Mouse (Mus musculus): ENCODE data around the gene Exoc3. TPM values are rescaled to one million over a fixed set of nuclear protein-coding genes. Genes with fewer than 3 reads are reported as not detected.

Exoc3 gene
- polyA plus RNA-seq, 2 experiments: 10.4 to 31.0 TPM

GRCm38 (mm10) chr13:74122632-74123031 is 85.9 kb downstream of the Exoc3 start:
- Histone ChIP-seq H3K27ac (no peak overlapping the region), H3K4me2 (ENCODE audit: low read depth) (no peak overlapping the region), H3K27me3 (ENCODE audit: control insufficient read depth, insufficient read depth, low read length) (peaks cover 28% of the 10 kb centered on the region), H3K36me3 (replicated peaks; ENCODE audit: control insufficient read depth, insufficient read depth, low read depth) (no peaks in the 10 kb centered on the region), H3K4me1 (replicated peaks; ENCODE audit: control insufficient read depth in 2 of 2, insufficient read depth in 2 of 2, low read length in 1 of 2) (no peaks in the 10 kb centered on the region), H3K9me3 (ENCODE audit: control insufficient read depth, low read length) (no peaks in the 10 kb centered on the region), H3K9ac (replicated peaks) (no peak overlapping the region), H3K4me3 (ENCODE audit: insufficient read depth in 1 of 2, low read depth in 2 of 2, low read length in 2 of 2) (no peak overlapping the region)
- ATAC-seq (ENCODE audit: insufficient read depth) (no peak), DNase-seq (ENCODE audit: low read depth in 3 of 3, low spot score in 3 of 3) (no peak)
- 58% methylated on average over 3 of the region's 3 CpGs for WGBS (ENCODE audit: insufficient replicate concordance)
- TF ChIP-seq CTCF (IDR thresholded peaks at IDR 0.05; ENCODE audit: low read depth): no peak
- no peak for TF ChIP-seq EP300 (IDR thresholded peaks at IDR 0.05; ENCODE audit: low read depth)

DNA sequence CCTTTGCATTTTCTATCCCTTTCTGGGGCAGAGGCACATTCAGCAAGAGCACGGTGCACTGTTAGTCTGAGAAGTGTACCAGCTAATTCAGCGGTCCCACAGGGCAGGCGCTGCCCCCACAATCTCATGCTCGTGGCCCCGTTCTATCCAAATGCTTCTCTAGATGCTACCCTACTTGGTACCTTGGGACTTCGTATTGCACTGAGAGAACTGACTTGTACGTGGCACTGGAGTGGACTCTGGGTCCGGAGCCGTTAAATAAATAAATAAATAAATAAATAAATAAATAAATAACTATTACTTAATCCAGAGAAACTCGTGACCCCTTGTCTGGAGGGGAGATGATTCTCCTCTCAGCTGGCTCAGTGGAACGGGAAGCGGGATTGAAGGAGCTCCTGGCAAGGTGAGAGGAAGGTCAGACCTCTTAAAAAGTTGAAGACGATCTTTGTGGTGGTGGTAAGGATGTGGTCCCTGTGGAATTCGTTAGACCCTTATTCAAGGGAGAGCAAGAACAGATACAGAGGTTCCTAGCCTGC is 86.7 kb downstream of the Exoc3 start:
- DNase-seq (ENCODE audit: low read depth in 3 of 3, low spot score in 3 of 3) (no peak), ATAC-seq (ENCODE audit: insufficient read depth) (no peak)
- TF ChIP-seq EP300 (IDR thresholded peaks at IDR 0.05; ENCODE audit: low read depth): no peak
- no peak for TF ChIP-seq CTCF (IDR thresholded peaks at IDR 0.05; ENCODE audit: low read depth)
- no peak overlapping the region for H3K4me2 ChIP-seq (ENCODE audit: low read depth)
- H3K27me3 ChIP-seq (ENCODE audit: control insufficient read depth, insufficient read depth, low read length): peaks cover 28% of the 10 kb centered on the region
- 31% methylated on average over 14 of the region's 14 CpGs for WGBS (ENCODE audit: insufficient replicate concordance)
- H3K9ac ChIP-seq (replicated peaks): no peak overlapping the region
- no peaks in the 10 kb centered on the region for H3K36me3 ChIP-seq (replicated peaks; ENCODE audit: control insufficient read depth, insufficient read depth, low read depth)
- no peaks in the 10 kb centered on the region for H3K9me3 ChIP-seq (ENCODE audit: control insufficient read depth, low read length)
- H3K4me1 ChIP-seq (replicated peaks; ENCODE audit: control insufficient read depth in 2 of 2, insufficient read depth in 2 of 2, low read length in 1 of 2): no peaks in the 10 kb centered on the region
- H3K27ac ChIP-seq: no peak overlapping the region
- no peak overlapping the region for H3K4me3 ChIP-seq (ENCODE audit: insufficient read depth in 1 of 2, low read depth in 2 of 2, low read length in 2 of 2)

- Histone ChIP-seq H3K36me3 (replicated peaks; ENCODE audit: control insufficient read depth, insufficient read depth, low read depth) (no peaks in the 10 kb centered on the region), H3K27me3 (ENCODE audit: control insufficient read depth, insufficient read depth, low read length) (peaks cover 28% of the 10 kb centered on the region), H3K4me3 (ENCODE audit: insufficient read depth in 1 of 2, low read depth in 2 of 2, low read length in 2 of 2) (peak within 1 kb of the TSS in 1 of 2 experiments; percentile 28; a peak in 2 of 4 replicates), H3K9me3 (ENCODE audit: control insufficient read depth, low read length) (no peaks in the 10 kb centered on the region), H3K27ac (no peak within 1 kb of the TSS), H3K4me2 (ENCODE audit: low read depth) (peak within 1 kb of the TSS; percentile 45), H3K9ac (replicated peaks) (no peak within 1 kb of the TSS), H3K4me1 (replicated peaks; ENCODE audit: control insufficient read depth in 2 of 2, insufficient read depth in 2 of 2, low read length in 1 of 2) (no peaks in the 10 kb centered on the region)
- DNase-seq (ENCODE audit: low read depth in 3 of 3, low spot score in 3 of 3): no peak
- 1% methylated on average over 35 of the region's 35 CpGs for WGBS (ENCODE audit: insufficient replicate concordance)
- no peak for TF ChIP-seq EP300 (IDR thresholded peaks at IDR 0.05; ENCODE audit: low read depth)
- TF ChIP-seq CTCF (IDR thresholded peaks at IDR 0.05; ENCODE audit: low read depth): no peak
- no peak for ATAC-seq (ENCODE audit: insufficient read depth)
Observed at GRCm38 (mm10) chr13:74121141-74121602, 87.4 kb downstream of the Exoc3 start, which contains the start of gene Slc9a3. Slc9a3 (plus strand) TSS chr13:74121457.

Other genes starting within 250 kb of the Exoc3 start
- gene Zdhhc11, start 244.9 kb downstream of the Exoc3 start, polyA plus RNA-seq (2012; rRNA removed): not detected in 2 replicates
- gene Zdhhc11, start 244.9 kb downstream of the Exoc3 start, polyA plus RNA-seq (2014; fragmentation: Nextera tagmentation; extraction: Ambion mirVana): not detected in 2 replicates
- gene Tppp, start 199.3 kb downstream of the Exoc3 start, polyA plus RNA-seq (2012; rRNA removed): 0.23 and 0.29 TPM in 2 replicates
- gene Tppp, start 199.3 kb downstream of the Exoc3 start, polyA plus RNA-seq (2014; fragmentation: Nextera tagmentation; extraction: Ambion mirVana): 0.08 and 0.15 TPM in 2 replicates
- gene Cep72, start 146.4 kb downstream of the Exoc3 start, polyA plus RNA-seq (2012; rRNA removed): 5.2 and 5.5 TPM in 2 replicates
- 8.5 and 8.6 TPM in 2 replicates for gene Cep72, start 146.4 kb downstream of the Exoc3 start, polyA plus RNA-seq (2014; fragmentation: Nextera tagmentation; extraction: Ambion mirVana)
- not detected in 2 replicates for gene Slc9a3, start 87.3 kb downstream of the Exoc3 start, polyA plus RNA-seq (2012; rRNA removed)
- gene Slc9a3, start 87.3 kb downstream of the Exoc3 start, polyA plus RNA-seq (2014; fragmentation: Nextera tagmentation; extraction: Ambion mirVana): not detected in 2 replicates
- gene Ahrr, start 83.6 kb upstream of the Exoc3 start, polyA plus RNA-seq (2012; rRNA removed): 0.05 and 0.08 TPM in 2 replicates
- gene Ahrr, start 83.6 kb upstream of the Exoc3 start, polyA plus RNA-seq (2014; fragmentation: Nextera tagmentation; extraction: Ambion mirVana): 0.05 and 0.17 TPM in 2 replicates
- gene Pdcd6, start 108.8 kb upstream of the Exoc3 start, polyA plus RNA-seq (2012; rRNA removed): 49.8 and 56.0 TPM in 2 replicates
- 73.4 and 80.9 TPM in 2 replicates for gene Pdcd6, start 108.8 kb upstream of the Exoc3 start, polyA plus RNA-seq (2014; fragmentation: Nextera tagmentation; extraction: Ambion mirVana)
- 56.6 and 78.7 TPM in 2 replicates for gene Sdha, start 141.5 kb upstream of the Exoc3 start, polyA plus RNA-seq (2012; rRNA removed)
- 118 and 130 TPM in 2 replicates for gene Sdha, start 141.5 kb upstream of the Exoc3 start, polyA plus RNA-seq (2014; fragmentation: Nextera tagmentation; extraction: Ambion mirVana)
- gene Ccdc127, start 141.6 kb upstream of the Exoc3 start, polyA plus RNA-seq (2012; rRNA removed): 2.1 and 4.4 TPM in 2 replicates
- 16.2 and 16.7 TPM in 2 replicates for gene Ccdc127, start 141.6 kb upstream of the Exoc3 start, polyA plus RNA-seq (2014; fragmentation: Nextera tagmentation; extraction: Ambion mirVana)
- 0.01 and 0.02 TPM in 2 replicates for gene Lrrc14b, start 155.3 kb upstream of the Exoc3 start, polyA plus RNA-seq (2012; rRNA removed)
- gene Lrrc14b, start 155.3 kb upstream of the Exoc3 start, polyA plus RNA-seq (2014; fragmentation: Nextera tagmentation; extraction: Ambion mirVana): not detected in 2 replicates
- gene Zfp72, start 182.1 kb upstream of the Exoc3 start, polyA plus RNA-seq (2012; rRNA removed): 0.19 and 0.23 TPM in 2 replicates
- gene Zfp72, start 182.1 kb upstream of the Exoc3 start, polyA plus RNA-seq (2014; fragmentation: Nextera tagmentation; extraction: Ambion mirVana): 0.87 and 0.88 TPM in 2 replicates
- gene Ftl1-ps1, start 191.0 kb upstream of the Exoc3 start, polyA plus RNA-seq (2012; rRNA removed): 43.4 and 91.5 TPM in 2 replicates
- gene Ftl1-ps1, start 191.0 kb upstream of the Exoc3 start, polyA plus RNA-seq (2014; fragmentation: Nextera tagmentation; extraction: Ambion mirVana): 86.3 and 88.3 TPM in 2 replicates